Mouse (Mus musculus) liver, embryonic 14.5 days (tissue): ENCODE results near the gene Tmem238l.

Source experiments
- CTCF ChIP-seq: IDR thresholded peaks from 2 replicates; pipeline ENCODE4 v1.5.1; 2016; ENCODE audit warnings: antibody characterized with exemption, low read depth, control low read depth
- EP300 ChIP-seq: IDR thresholded peaks from 2 replicates; pipeline ENCODE4 v1.6.1; 2016; ENCODE audit warnings: antibody characterized with exemption, low read depth

- TF ChIP-seq CTCF (no peak), EP300 (no peak)
These were observed at the start of gene Tmem238l for GRCm38 (mm10) chr11:66956303-66956702.
